Mouse (Mus musculus): ENCODE results near the gene Tnfsf10. TPM values are rescaled to one million over a fixed set of nuclear protein-coding genes. Genes with fewer than 3 reads are reported as not detected.

Gene Tnfsf10
- polyA plus RNA-seq, 1 experiment from 2014 or later: 1.6 TPM

DNA sequence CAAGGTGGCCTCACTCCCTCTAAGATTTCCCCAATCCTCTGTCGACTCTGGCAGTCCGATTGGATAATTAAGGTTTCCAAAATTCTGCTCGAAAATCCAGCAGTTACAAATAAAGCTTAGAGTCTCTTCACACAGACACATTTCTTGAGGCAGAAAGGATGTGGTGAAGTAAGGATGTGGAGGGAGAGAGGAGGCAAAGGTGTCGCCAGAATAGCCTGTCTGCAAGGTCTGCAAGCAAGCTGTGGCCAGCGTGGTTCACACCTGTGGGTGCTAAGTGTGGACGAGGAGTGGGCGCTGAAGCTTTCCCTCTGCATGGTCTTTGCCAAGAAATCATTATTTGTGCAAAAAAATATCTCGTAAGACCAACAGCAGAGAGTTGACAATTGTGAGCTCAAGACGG, 5.8 kb downstream of the Tnfsf10 start:
- Histone ChIP-seq H3K9ac (no peak overlapping the region), H3K4me2 (no peak overlapping the region)
- WGBS: 72% methylated on average over 9 of the region's 9 CpGs

DNA sequence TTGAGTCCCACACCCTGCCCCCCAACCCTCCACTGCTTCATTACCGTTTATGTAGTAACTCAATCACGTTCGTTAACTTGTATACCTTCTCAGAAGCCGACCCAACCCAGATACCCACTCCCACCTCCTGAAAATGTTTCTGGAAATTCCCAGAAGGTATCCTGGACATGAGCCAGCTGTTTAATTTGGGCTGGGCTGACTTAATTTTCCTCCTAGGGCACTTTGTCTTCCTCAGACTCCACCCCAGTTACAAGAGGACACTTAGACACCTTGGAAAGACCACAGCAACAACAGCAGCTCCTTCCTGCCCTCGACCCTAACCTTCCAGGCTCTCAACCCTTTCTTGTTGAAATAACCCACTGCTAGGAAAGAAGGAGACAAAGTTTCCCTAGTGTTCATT, 6.7 kb downstream of the Tnfsf10 start:
- ATAC-seq (ENCODE audit: insufficient read depth) (no peak), DNase-seq (no peak)
- no peak overlapping the region for H3K9ac ChIP-seq
- no peaks in the 10 kb centered on the region for H3K27me3 ChIP-seq (ENCODE audit: insufficient read depth, low read length)
- 33% methylated on average over 5 of the region's 5 CpGs for WGBS
- H3K36me3 ChIP-seq (ENCODE audit: insufficient read depth): no peaks in the 10 kb centered on the region
- no peak overlapping the region for H3K4me2 ChIP-seq
- no peak for TF ChIP-seq CTCF (IDR thresholded peaks at IDR 0.05; ENCODE audit: low read depth)
- H3K9me3 ChIP-seq (ENCODE audit: low read depth, low read length): no peaks in the 10 kb centered on the region
- H3K4me3 ChIP-seq (ENCODE audit: low read depth, low read length): no peak overlapping the region
- no peaks in the 10 kb centered on the region for H3K4me1 ChIP-seq (ENCODE audit: insufficient read depth)
- H3K27ac ChIP-seq (ENCODE audit: low read depth): no peak overlapping the region

More for the DNA sequence above, 5.8 kb downstream of the Tnfsf10 start:
- H3K27me3 ChIP-seq (ENCODE audit: insufficient read depth, low read length): no peaks in the 10 kb centered on the region
- H3K4me1 ChIP-seq (ENCODE audit: insufficient read depth): no peaks in the 10 kb centered on the region
- no peaks in the 10 kb centered on the region for H3K36me3 ChIP-seq (ENCODE audit: insufficient read depth)
- H3K4me3 ChIP-seq (ENCODE audit: low read depth, low read length): no peak overlapping the region
- DNase-seq (no peak), ATAC-seq (ENCODE audit: insufficient read depth) (no peak)
- H3K9me3 ChIP-seq (ENCODE audit: low read depth, low read length): no peaks in the 10 kb centered on the region
- no peak overlapping the region for H3K27ac ChIP-seq (ENCODE audit: low read depth)
- TF ChIP-seq CTCF (IDR thresholded peaks at IDR 0.05; ENCODE audit: low read depth): no peak

DNA sequence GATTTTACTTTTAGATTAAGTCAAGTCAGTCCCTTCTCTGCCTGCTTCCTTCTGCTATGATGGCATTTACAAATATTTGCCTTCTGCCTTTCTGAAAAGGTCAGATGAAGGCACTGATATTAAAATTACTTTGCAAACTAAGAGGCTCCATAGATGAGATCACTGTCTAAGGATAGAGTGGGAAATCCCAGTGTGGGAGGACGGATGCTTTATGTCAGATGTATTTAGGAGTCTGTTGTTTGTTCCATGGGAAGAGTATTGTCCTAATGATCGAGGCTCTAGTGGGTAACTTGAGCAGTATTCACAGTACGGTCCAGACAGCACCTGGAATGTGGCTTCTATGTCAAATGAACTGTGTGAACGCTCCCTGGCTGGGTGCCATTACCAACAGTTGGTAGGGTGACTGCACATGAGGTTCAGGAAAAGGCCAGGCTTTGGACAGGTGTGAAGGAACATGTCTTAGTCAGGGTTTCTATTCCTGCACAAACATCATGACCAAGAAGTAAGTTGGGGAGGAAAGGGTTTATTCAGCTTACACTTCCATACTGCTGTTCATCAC, 9.9 kb downstream of the Tnfsf10 start:
- Histone ChIP-seq H3K4me2 (no peak overlapping the region), H3K4me3 (ENCODE audit: low read depth, low read length) (no peak overlapping the region), H3K4me1 (ENCODE audit: insufficient read depth) (no peaks in the 10 kb centered on the region), H3K9me3 (ENCODE audit: low read depth, low read length) (no peaks in the 10 kb centered on the region), H3K36me3 (ENCODE audit: insufficient read depth) (no peaks in the 10 kb centered on the region), H3K9ac (no peak overlapping the region), H3K27ac (ENCODE audit: low read depth) (no peak overlapping the region), H3K27me3 (ENCODE audit: insufficient read depth, low read length) (no peaks in the 10 kb centered on the region)
- DNase-seq: no peak
- no peak for ATAC-seq (ENCODE audit: insufficient read depth)
- no peak for TF ChIP-seq CTCF (IDR thresholded peaks at IDR 0.05; ENCODE audit: low read depth)
- WGBS: 35% methylated on average over 4 of the region's 4 CpGs

DNA sequence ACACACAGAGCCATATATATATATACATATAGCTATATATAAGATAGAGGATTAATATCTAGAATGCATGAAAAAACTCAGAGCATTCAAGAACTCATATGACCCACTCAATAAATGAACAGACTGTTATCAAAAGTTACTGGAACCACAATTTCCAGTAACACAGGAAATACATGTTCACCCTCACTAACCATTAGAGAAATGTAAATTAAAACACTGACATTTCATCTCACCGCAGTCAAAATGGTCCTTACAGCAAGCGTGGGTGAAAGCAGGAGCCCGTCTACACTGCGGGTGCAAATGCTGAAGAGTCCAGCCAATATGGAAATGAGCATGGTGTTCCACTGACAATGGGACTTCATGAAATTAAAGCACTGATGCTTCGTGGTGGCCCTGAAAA, 13.9 kb downstream of the Tnfsf10 start:
- no peak for ATAC-seq (ENCODE audit: insufficient read depth)
- Histone ChIP-seq H3K4me3 (ENCODE audit: low read depth, low read length) (no peak overlapping the region), H3K4me1 (ENCODE audit: insufficient read depth) (no peaks in the 10 kb centered on the region), H3K27me3 (ENCODE audit: insufficient read depth, low read length) (no peaks in the 10 kb centered on the region), H3K27ac (ENCODE audit: low read depth) (no peak overlapping the region), H3K9me3 (ENCODE audit: low read depth, low read length) (no peaks in the 10 kb centered on the region), H3K4me2 (no peak overlapping the region), H3K9ac (no peak overlapping the region), H3K36me3 (ENCODE audit: insufficient read depth) (no peaks in the 10 kb centered on the region)
- TF ChIP-seq CTCF (IDR thresholded peaks at IDR 0.05; ENCODE audit: low read depth): no peak
- WGBS: 86% methylated on average over 5 of the region's 5 CpGs
- DNase-seq: no peak

DNA sequence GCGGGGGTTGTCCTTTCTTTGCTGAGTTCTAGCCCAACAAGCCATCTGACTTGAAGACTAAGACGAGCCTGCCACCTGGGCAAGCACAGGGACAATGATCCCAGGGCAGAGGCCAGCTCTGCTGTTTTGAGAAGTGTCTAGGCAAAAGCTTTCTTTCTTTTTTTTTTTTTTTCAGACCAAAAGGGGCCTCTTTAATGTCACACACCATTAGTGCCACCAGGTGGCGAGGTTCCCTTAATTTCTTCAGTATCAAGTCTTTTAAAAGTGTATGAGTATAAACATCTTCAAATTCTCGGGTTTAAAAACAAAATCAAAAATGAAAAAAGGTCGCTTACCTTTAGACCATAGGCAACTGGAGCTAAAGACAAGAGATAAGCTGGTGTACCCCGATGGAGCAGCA, 21.6 kb downstream of the Tnfsf10 start:
- Histone ChIP-seq H3K4me2 (no peak overlapping the region), H3K36me3 (ENCODE audit: insufficient read depth) (no peaks in the 10 kb centered on the region), H3K9me3 (ENCODE audit: low read depth, low read length) (no peaks in the 10 kb centered on the region), H3K9ac (no peak overlapping the region), H3K27ac (ENCODE audit: low read depth) (no peak overlapping the region), H3K27me3 (ENCODE audit: insufficient read depth, low read length) (no peaks in the 10 kb centered on the region), H3K4me3 (ENCODE audit: low read depth, low read length) (no peak overlapping the region), H3K4me1 (ENCODE audit: insufficient read depth) (no peaks in the 10 kb centered on the region)
- WGBS: 28% methylated on average over 6 of the region's 6 CpGs
- DNase-seq (peak; percentile 85), ATAC-seq (ENCODE audit: insufficient read depth) (no peak)
- peak; percentile 66 for TF ChIP-seq CTCF (IDR thresholded peaks at IDR 0.05; ENCODE audit: low read depth)

DNA sequence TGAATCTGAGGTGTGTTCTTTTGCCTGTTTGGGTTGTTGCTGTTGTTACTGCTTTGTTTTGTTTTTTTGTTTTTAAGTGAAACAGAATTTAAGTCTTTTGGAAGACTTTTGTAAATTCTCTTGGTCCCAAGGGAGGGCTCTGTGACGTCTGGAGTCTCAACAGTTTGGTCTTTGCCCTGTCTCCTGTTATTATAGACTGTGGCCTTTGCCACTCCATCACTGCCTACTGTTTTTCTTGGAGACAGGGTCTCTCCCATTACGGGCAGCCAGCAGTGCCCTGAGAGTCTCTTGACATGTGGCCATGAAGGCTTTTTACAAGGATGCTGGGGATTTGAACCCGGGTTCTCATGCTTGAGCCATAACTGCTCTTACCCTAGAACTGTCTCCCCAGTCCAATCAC, 22.1 kb downstream of the Tnfsf10 start:
- no peak overlapping the region for H3K9ac ChIP-seq
- no peak for ATAC-seq (ENCODE audit: insufficient read depth)
- no peaks in the 10 kb centered on the region for H3K9me3 ChIP-seq (ENCODE audit: low read depth, low read length)
- no peaks in the 10 kb centered on the region for H3K36me3 ChIP-seq (ENCODE audit: insufficient read depth)
- DNase-seq: no peak
- H3K27me3 ChIP-seq (ENCODE audit: insufficient read depth, low read length): no peaks in the 10 kb centered on the region
- no peak overlapping the region for H3K4me2 ChIP-seq
- TF ChIP-seq CTCF (IDR thresholded peaks at IDR 0.05; ENCODE audit: low read depth): no peak
- no peak overlapping the region for H3K27ac ChIP-seq (ENCODE audit: low read depth)
- no peak overlapping the region for H3K4me3 ChIP-seq (ENCODE audit: low read depth, low read length)
- 54% methylated on average over 3 of the region's 3 CpGs for WGBS
- H3K4me1 ChIP-seq (ENCODE audit: insufficient read depth): no peaks in the 10 kb centered on the region

DNA sequence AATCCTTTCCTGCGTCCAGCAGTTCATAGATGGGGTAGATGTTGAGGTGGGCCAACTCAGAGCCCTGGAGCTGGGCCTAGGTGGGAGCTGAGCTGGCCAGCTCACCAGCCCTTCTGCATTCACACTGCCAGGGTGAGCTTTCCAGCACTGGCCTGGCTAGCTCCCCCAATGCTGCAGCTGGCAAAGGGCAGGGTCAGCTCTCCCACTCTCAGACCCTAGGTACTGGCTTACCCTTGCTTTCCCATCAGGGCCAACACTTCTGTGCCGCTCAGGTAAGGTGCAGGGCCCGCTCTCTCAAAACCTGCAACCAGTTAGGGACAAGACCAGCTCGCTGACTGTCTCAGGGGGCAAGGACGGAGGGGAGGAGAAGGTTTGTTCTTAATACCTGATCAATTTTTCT, 23.9 kb downstream of the Tnfsf10 start:
- Histone ChIP-seq H3K9ac (no peak overlapping the region), H3K4me3 (ENCODE audit: low read depth, low read length) (no peak overlapping the region), H3K4me2 (no peak overlapping the region), H3K4me1 (ENCODE audit: insufficient read depth) (no peaks in the 10 kb centered on the region), H3K9me3 (ENCODE audit: low read depth, low read length) (no peaks in the 10 kb centered on the region), H3K27ac (ENCODE audit: low read depth) (no peak overlapping the region), H3K36me3 (ENCODE audit: insufficient read depth) (no peaks in the 10 kb centered on the region), H3K27me3 (ENCODE audit: insufficient read depth, low read length) (no peaks in the 10 kb centered on the region)
- 93% methylated on average over 5 of the region's 5 CpGs for whole genome bisulfite sequencing
- no peak for DNase-seq
- TF ChIP-seq CTCF (IDR thresholded peaks at IDR 0.05; ENCODE audit: low read depth): no peak
- no peak for ATAC-seq (ENCODE audit: insufficient read depth)

DNA sequence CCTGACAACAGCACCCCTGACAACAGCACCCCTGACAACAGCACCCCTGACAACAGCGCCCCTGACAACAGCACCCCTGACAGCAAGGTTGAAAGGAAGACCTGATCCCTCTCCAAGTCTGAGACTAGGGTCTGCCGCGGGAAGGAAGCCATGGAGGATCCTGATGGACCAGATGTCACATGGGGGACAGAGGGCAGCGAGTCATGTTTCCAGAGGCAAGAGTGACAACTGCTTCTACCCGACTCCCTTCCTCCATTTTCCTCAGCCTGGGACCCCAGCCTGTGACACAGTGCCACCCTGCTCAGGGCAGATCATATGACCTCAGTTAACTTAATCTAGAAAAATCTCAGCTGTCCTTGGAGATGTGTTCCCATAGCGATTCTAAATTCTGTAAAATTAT, 25.6 kb downstream of the Tnfsf10 start:
- H3K4me1 ChIP-seq (ENCODE audit: insufficient read depth): no peaks in the 10 kb centered on the region
- no peaks in the 10 kb centered on the region for H3K9me3 ChIP-seq (ENCODE audit: low read depth, low read length)
- no peaks in the 10 kb centered on the region for H3K27me3 ChIP-seq (ENCODE audit: insufficient read depth, low read length)
- no peak for DNase-seq
- H3K4me2 ChIP-seq: no peak overlapping the region
- no peak for TF ChIP-seq CTCF (IDR thresholded peaks at IDR 0.05; ENCODE audit: low read depth)
- no peak overlapping the region for H3K9ac ChIP-seq
- no peak overlapping the region for H3K27ac ChIP-seq (ENCODE audit: low read depth)
- ATAC-seq (ENCODE audit: insufficient read depth): no peak
- WGBS: 51% methylated on average over 6 of the region's 6 CpGs
- no peaks in the 10 kb centered on the region for H3K36me3 ChIP-seq (ENCODE audit: insufficient read depth)
- no peak overlapping the region for H3K4me3 ChIP-seq (ENCODE audit: low read depth, low read length)
